ENCODE assay signal across 22 mouse cellular contexts in genomic region chr3:131356026-131356425, GRCm38 (mm10). TPM values are rescaled to one million over a fixed set of nuclear protein-coding genes. Genes with fewer than 3 reads are reported as not detected.
DNase-seq lines count a peak whose midpoint lies in the region; ATAC-seq and TF ChIP-seq lines count a peak whose summit lies in the region.
"Had no signal": no experiment of that assay in that cellular context is flagged by ENCODE, and none has a peak within 500 bp of the region (broad histone marks: within the 10 kb centered on the region; RNA-seq: fewer than 3 reads in every experiment).

No protein-coding gene starts in this region.

- no peak overlapping the region for H3ac ChIP-seq in C2C12 (ENCODE audit: control insufficient read depth, insufficient read length, low read depth)

- H3K27me3 ChIP-seq in C2C12 (ENCODE audit: control insufficient read depth, insufficient read depth, insufficient read length) = no peaks in the 10 kb centered on the region
- H3K27me3 ChIP-seq: embryonic facial prominence, embryonic 12.5 days; forebrain, embryonic 12.5 days; Patski had no signal

- TF ChIP-seq CTCF in C2C12 (IDR thresholded peaks at IDR 0.05; ENCODE audit: control insufficient read depth, insufficient read depth, insufficient read length) = no peak

- H3K4me3 ChIP-seq in C2C12 (ENCODE audit: insufficient read depth, poor library complexity, severe bottlenecking) = no peak overlapping the region
- H3K4me3 ChIP-seq: embryonic facial prominence, embryonic 10.5 days; embryonic facial prominence, embryonic 12.5 days; forebrain, embryonic 12.5 days had no signal

- H3K36me3 ChIP-seq in C2C12 (ENCODE audit: control insufficient read depth, insufficient read depth) = no peaks in the 10 kb centered on the region
- H3K36me3 ChIP-seq: embryonic facial prominence, embryonic 10.5 days; embryonic facial prominence, embryonic 12.5 days; forebrain, embryonic 12.5 days had no signal

- ATAC-seq in granulocyte monocyte progenitor cell, adult 5-6 weeks (replicated peaks; ENCODE audit: poor library complexity, severe bottlenecking) = peak; percentile 31
- ATAC-seq: activated CD4-positive, CD25-positive, alpha-beta regulatory T cell, adult 4 months; forebrain, embryonic 14.5 days; forebrain, embryonic 16.5 days; Patski had no signal

- H3K79me3 ChIP-seq in C2C12 (ENCODE audit: low read depth) = peaks cover 2% of the 10 kb centered on the region

- peak; percentile 78 for DNase-seq in 3T3-L1 (ENCODE audit: low read depth, low spot score)
- no peak for DNase-seq in frontal cortex, postnatal 14 days (ENCODE audit: low spot score in 2 of 2)
- DNase-seq in urinary bladder, postnatal 25 days (ENCODE audit: low spot score) = no peak
- DNase-seq in layer of hippocampus, adult 18-20 months (ENCODE audit: low spot score in 2 of 2) = no peak
- DNase-seq: adrenal gland, adult 8-10 months; adrenal gland, postnatal 14 days; adrenal gland, postnatal 36 days; B cell, adult 2 months; cerebellum, adult 11-12 months; cerebellum, adult 2 months; cerebellum, adult 9-10 months; cerebellum, postnatal 10 days; cerebellum, postnatal 25 days had no signal

- H3K79me2 ChIP-seq in C2C12 (ENCODE audit: control insufficient read depth, insufficient read depth) = peaks cover 7% of the 10 kb centered on the region

TF ChIP-seq in C2C12, 6 proteins besides CTCF, POLR2A, EP300 and RAD21:
- TF ChIP-seq USF1 (IDR thresholded peaks at IDR 0.05; ENCODE audit: low read depth) = no peak
- TF ChIP-seq MYOD1 (IDR thresholded peaks at IDR 0.05; ENCODE audit: control insufficient read depth, insufficient read length, low read depth) = peak; percentile 12

RNA-seq across cellular contexts. Expression of gene Cyp2u1, which starts 53.0 kb away (rescaled TPM):
- 2.6 TPM for polyA plus RNA-seq in C2C12 (2012; fragmentation: generic; extraction: Trizol)
- 0.06 TPM in 1 of 2 replicates, not detected in the other for total RNA-seq in granulocyte monocyte progenitor cell, adult 5-6 weeks (2014; fragmentation: Nextera tagmentation)
- 0.15 and 0.78 TPM in 2 replicates for total RNA-seq in granulocyte monocyte progenitor cell, adult 5-6 weeks (2017)
- total RNA-seq in layer of hippocampus, adult 18-20 months (2021) = 10 to 100 TPM; 18.1 to 20.8 TPM

Comparison
In these comparisons a context has a peak if more than half of its experiments do, and no peak if none do; other contexts are left out.
1. RNA of gene Cyp2u1, which starts 53.0 kb away (total RNA-seq): 18.1 to 20.8 TPM in layer of hippocampus, adult 18-20 months; 0.06 to 0.78 TPM in granulocyte monocyte progenitor cell, adult 5-6 weeks; every median in the first group is over 10 times any median in the second.